Mouse (Mus musculus) liver, adult 2 months (tissue): ENCODE results near the gene Gm13539.

Source experiments
- CTCF ChIP-seq: fragments of 200-500 bp; IDR thresholded peaks from 2 replicates; pipeline ENCODE4 v1.5.1; 2011; ENCODE audit warnings: low read depth, low read length, control low read depth
- POLR2A ChIP-seq: fragments of 200-500 bp; IDR thresholded peaks from 2 replicates; pipeline ENCODE4 v1.6.1; 2011; ENCODE audit warnings: low read length, control low read depth; ENCODE audit not compliant: insufficient read depth; ENCODE audit errors: extremely low read depth

DNA sequence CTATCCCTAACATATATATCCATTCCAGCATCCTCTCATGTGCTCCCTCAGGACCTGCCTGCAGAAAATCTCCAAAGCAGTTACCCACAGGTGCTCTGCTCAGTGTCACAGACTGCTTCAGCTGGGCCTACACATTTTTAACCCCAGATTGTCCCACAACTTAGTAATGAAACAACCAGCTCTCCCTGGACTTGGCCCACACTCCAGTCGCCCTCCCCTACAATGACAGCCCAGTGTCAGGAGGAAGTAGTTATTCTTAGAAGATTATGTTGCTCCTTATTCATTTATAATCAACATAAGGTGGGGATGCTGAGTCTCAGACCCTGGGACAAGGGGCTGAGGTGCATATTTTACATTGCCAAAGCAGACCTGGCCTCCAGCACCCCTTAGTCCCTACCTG is 40.4 kb upstream of the Gm13539 start:
- TF ChIP-seq POLR2A = no peak
- TF ChIP-seq CTCF = no peak
